Mouse (Mus musculus): ENCODE measurements around the gene A930033H14Rik.

The A930033H14Rik gene

GRCm38 (mm10) chr10:69225951-69226350 lies 13.1 kb upstream of the A930033H14Rik start:
- DNase-seq, result no peak

GRCm38 (mm10) chr10:69225471-69225870 lies 12.6 kb upstream of the A930033H14Rik start:
- DNase-seq, result no peak

GRCm38 (mm10) chr10:69224276-69224675 lies 11.4 kb upstream of the A930033H14Rik start:
- no peak for DNase-seq

GRCm38 (mm10) chr10:69223232-69223631 lies 10.3 kb upstream of the A930033H14Rik start:
- no peak for DNase-seq

GRCm38 (mm10) chr10:69221955-69222354 lies 9.1 kb upstream of the A930033H14Rik start:
- DNase-seq, result no peak

GRCm38 (mm10) chr10:69221148-69221547 lies 8.2 kb upstream of the A930033H14Rik start:
- DNase-seq, result no peak

GRCm38 (mm10) chr10:69220296-69220695 lies 7.4 kb upstream of the A930033H14Rik start:
- no peak for DNase-seq

- no peak for DNase-seq
These were observed 6.4 kb upstream of the A930033H14Rik start for GRCm38 (mm10) chr10:69219289-69219626.

- DNase-seq, result no peak
These were observed 5.8 kb upstream of the A930033H14Rik start for GRCm38 (mm10) chr10:69218458-69219288.

GRCm38 (mm10) chr10:69217127-69217690 lies 4.3 kb upstream of the A930033H14Rik start:
- no peak for DNase-seq

- no peak for DNase-seq
These were observed 1.1 kb upstream of the A930033H14Rik start for GRCm38 (mm10) chr10:69213986-69214385.

GRCm38 (mm10) chr10:69213451-69213877 lies 566 bp upstream of the A930033H14Rik start:
- no peak for DNase-seq

GRCm38 (mm10) chr10:69211976-69212375 lies 922 bp downstream of the A930033H14Rik start:
- DNase-seq, result no peak

- no peak for DNase-seq
These were observed 1.3 kb downstream of the A930033H14Rik start for GRCm38 (mm10) chr10:69211560-69211959.

- no peak for DNase-seq
These were observed 2.2 kb downstream of the A930033H14Rik start for GRCm38 (mm10) chr10:69210659-69211058.

- DNase-seq, result no peak
These were observed 2.9 kb downstream of the A930033H14Rik start for GRCm38 (mm10) chr10:69210006-69210405.

GRCm38 (mm10) chr10:69208705-69209104 lies 4.2 kb downstream of the A930033H14Rik start:
- no peak for DNase-seq

- no peak for DNase-seq
These were observed 4.8 kb downstream of the A930033H14Rik start for GRCm38 (mm10) chr10:69207981-69208630.

GRCm38 (mm10) chr10:69207481-69207880 lies 5.4 kb downstream of the A930033H14Rik start:
- no peak for DNase-seq

- no peak for DNase-seq
These were observed 6.8 kb downstream of the A930033H14Rik start for GRCm38 (mm10) chr10:69206081-69206480.

- DNase-seq, result no peak
These were observed 8.1 kb downstream of the A930033H14Rik start for GRCm38 (mm10) chr10:69204677-69205400.

GRCm38 (mm10) chr10:69193721-69194120 lies 19.2 kb downstream of the A930033H14Rik start:
- DNase-seq, result no peak

- DNase-seq, result no peak
These were observed 20.6 kb downstream of the A930033H14Rik start for GRCm38 (mm10) chr10:69192266-69192665.
